Mouse (Mus musculus): ENCODE data around the gene Lig3. TPM values are rescaled to one million over a fixed set of nuclear protein-coding genes. Genes with fewer than 3 reads are reported as not detected.
A peak's percentile ranks its signal among the peaks of the same experiment; 100 is the strongest.

The Lig3 gene
- polyA plus RNA-seq (2011; ENCODE audit: insufficient read length, low read depth, missing spikeins), result 28.5 and 30.5 TPM in 2 replicates

- TF ChIP-seq POLR2A (IDR thresholded peaks at IDR 0.05; ENCODE audit: low read depth, low read length) (peak; percentile 85), CTCF (IDR thresholded peaks at IDR 0.05; ENCODE audit: borderline replicate concordance, insufficient read depth, low read length) (no peak)
- H3K4me3 ChIP-seq (ENCODE audit: insufficient read depth, low read length), result peak within 1 kb of the TSS; percentile 97
- peak within 1 kb of the TSS; percentile 92 for H3K27ac ChIP-seq (ENCODE audit: insufficient read depth, low read length)
- no peaks in the 10 kb centered on the region for H3K4me1 ChIP-seq (ENCODE audit: control insufficient read depth, insufficient read depth, low read length)
Measured at GRCm38 (mm10) chr11:82780983-82781903, at the start of gene Lig3. Lig3 (plus strand) TSS chr11:82781108.

- TF ChIP-seq CTCF (IDR thresholded peaks at IDR 0.05; ENCODE audit: borderline replicate concordance, insufficient read depth, low read length), result no peak
- TF ChIP-seq POLR2A (IDR thresholded peaks at IDR 0.05; ENCODE audit: low read depth, low read length), result no peak
Measured at GRCm38 (mm10) chr11:82734227-82734626, 46.7 kb upstream of the Lig3 start.

GRCm38 (mm10) chr11:82739006-82739405 is 41.9 kb upstream of the Lig3 start:
- Histone ChIP-seq H3K4me3 (ENCODE audit: insufficient read depth, low read length) (no peak overlapping the region), H3K4me1 (ENCODE audit: control insufficient read depth, insufficient read depth, low read length) (no peaks in the 10 kb centered on the region), H3K27ac (ENCODE audit: insufficient read depth, low read length) (no peak overlapping the region)
- TF ChIP-seq POLR2A (IDR thresholded peaks at IDR 0.05; ENCODE audit: low read depth, low read length) (no peak), CTCF (IDR thresholded peaks at IDR 0.05; ENCODE audit: borderline replicate concordance, insufficient read depth, low read length) (no peak)

More at GRCm38 (mm10) chr11:82734227-82734626, 46.7 kb upstream of the Lig3 start:
- H3K4me1 ChIP-seq (ENCODE audit: control insufficient read depth, insufficient read depth, low read length), result no peaks in the 10 kb centered on the region
- no peak overlapping the region for H3K27ac ChIP-seq (ENCODE audit: insufficient read depth, low read length)
- H3K4me3 ChIP-seq (ENCODE audit: insufficient read depth, low read length), result no peak overlapping the region

GRCm38 (mm10) chr11:82746138-82746537 is 34.8 kb upstream of the Lig3 start:
- Histone ChIP-seq H3K4me3 (ENCODE audit: insufficient read depth, low read length) (no peak overlapping the region), H3K4me1 (ENCODE audit: control insufficient read depth, insufficient read depth, low read length) (no peaks in the 10 kb centered on the region), H3K27ac (ENCODE audit: insufficient read depth, low read length) (no peak overlapping the region)
- TF ChIP-seq POLR2A (IDR thresholded peaks at IDR 0.05; ENCODE audit: low read depth, low read length) (no peak), CTCF (IDR thresholded peaks at IDR 0.05; ENCODE audit: borderline replicate concordance, insufficient read depth, low read length) (no peak)

- no peak overlapping the region for H3K27ac ChIP-seq (ENCODE audit: insufficient read depth, low read length)
- no peak for TF ChIP-seq CTCF (IDR thresholded peaks at IDR 0.05; ENCODE audit: borderline replicate concordance, insufficient read depth, low read length)
- no peaks in the 10 kb centered on the region for H3K4me1 ChIP-seq (ENCODE audit: control insufficient read depth, insufficient read depth, low read length)
- no peak overlapping the region for H3K4me3 ChIP-seq (ENCODE audit: insufficient read depth, low read length)
Measured at GRCm38 (mm10) chr11:82746857-82747366, 34.0 kb upstream of the Lig3 start.

GRCm38 (mm10) chr11:82752349-82753115 is 28.4 kb upstream of the Lig3 start:
- no peaks in the 10 kb centered on the region for H3K4me1 ChIP-seq (ENCODE audit: control insufficient read depth, insufficient read depth, low read length)
- no peak for TF ChIP-seq CTCF (IDR thresholded peaks at IDR 0.05; ENCODE audit: borderline replicate concordance, insufficient read depth, low read length)
- no peak for TF ChIP-seq POLR2A (IDR thresholded peaks at IDR 0.05; ENCODE audit: low read depth, low read length)
- no peak overlapping the region for H3K27ac ChIP-seq (ENCODE audit: insufficient read depth, low read length)
- no peak overlapping the region for H3K4me3 ChIP-seq (ENCODE audit: insufficient read depth, low read length)

GRCm38 (mm10) chr11:82755919-82756318 is 25.0 kb upstream of the Lig3 start:
- Histone ChIP-seq H3K4me3 (ENCODE audit: insufficient read depth, low read length) (no peak overlapping the region), H3K27ac (ENCODE audit: insufficient read depth, low read length) (no peak overlapping the region), H3K4me1 (ENCODE audit: control insufficient read depth, insufficient read depth, low read length) (no peaks in the 10 kb centered on the region)
- TF ChIP-seq CTCF (IDR thresholded peaks at IDR 0.05; ENCODE audit: borderline replicate concordance, insufficient read depth, low read length) (no peak), POLR2A (IDR thresholded peaks at IDR 0.05; ENCODE audit: low read depth, low read length) (no peak)

- TF ChIP-seq POLR2A (IDR thresholded peaks at IDR 0.05; ENCODE audit: low read depth, low read length), result no peak
- no peak for TF ChIP-seq CTCF (IDR thresholded peaks at IDR 0.05; ENCODE audit: borderline replicate concordance, insufficient read depth, low read length)
- no peak overlapping the region for H3K4me3 ChIP-seq (ENCODE audit: insufficient read depth, low read length)
- H3K4me1 ChIP-seq (ENCODE audit: control insufficient read depth, insufficient read depth, low read length), result no peaks in the 10 kb centered on the region
- H3K27ac ChIP-seq (ENCODE audit: insufficient read depth, low read length), result no peak overlapping the region
Measured at GRCm38 (mm10) chr11:82762286-82762829, 18.6 kb upstream of the Lig3 start.

- Histone ChIP-seq H3K4me1 (ENCODE audit: control insufficient read depth, insufficient read depth, low read length) (no peaks in the 10 kb centered on the region), H3K27ac (ENCODE audit: insufficient read depth, low read length) (no peak overlapping the region), H3K4me3 (ENCODE audit: insufficient read depth, low read length) (peak overlapping the region; percentile 62)
- TF ChIP-seq CTCF (IDR thresholded peaks at IDR 0.05; ENCODE audit: borderline replicate concordance, insufficient read depth, low read length), result no peak
- no peak for TF ChIP-seq POLR2A (IDR thresholded peaks at IDR 0.05; ENCODE audit: low read depth, low read length)
Measured at GRCm38 (mm10) chr11:82763261-82763660, 17.6 kb upstream of the Lig3 start.

Measured in embryonic fibroblast, embryonic 13.5 days (primary cell).